Mouse (Mus musculus) thymus, adult 2 months (tissue): ENCODE results near the gene Gjc3.

Source experiments
- CTCF ChIP-seq: fragments of 200-500 bp; IDR thresholded peaks from 2 replicates; pipeline ENCODE4 v1.5.1; 2012; ENCODE audit warnings: mild to moderate bottlenecking, control low read depth, low read length, moderate library complexity, borderline replicate concordance; ENCODE audit not compliant: control insufficient read depth, poor library complexity, insufficient read depth; ENCODE audit errors: extremely low read depth
- POLR2A ChIP-seq: fragments of 200-500 bp; IDR thresholded peaks from 2 replicates; pipeline ENCODE4 v1.6.1; 2012; ENCODE audit warnings: mild to moderate bottlenecking, low read length, control low read depth, moderate library complexity; ENCODE audit not compliant: control insufficient read depth, poor library complexity, insufficient read depth; ENCODE audit errors: extremely low read depth

- TF ChIP-seq CTCF (no peak), POLR2A (no peak)
These were observed 18.4 kb upstream of the Gjc3 start, which contains the start of gene Azgp1 for GRCm38 (mm10) chr5:137981300-137981699.
